Mouse (Mus musculus) embryonic fibroblast, embryonic 13.5 days (primary cell): ENCODE results near the gene Adora2a. TPM values are rescaled to one million over a fixed set of nuclear protein-coding genes. Genes with fewer than 3 reads are reported as not detected.

Experiments used
- H3K27ac ChIP-seq: 2 replicates; pipeline ENCODE4 v1.5.1; 2012; ENCODE audit warnings: low read length, control low read depth, inconsistent platforms; ENCODE audit not compliant: insufficient read depth
- H3K4me1 ChIP-seq: 2 replicates; pipeline ENCODE4 v1.6.1; 2011; ENCODE audit warnings: low read length; ENCODE audit not compliant: control insufficient read depth, insufficient read depth
- H3K4me3 ChIP-seq: 2 replicates; pipeline ENCODE4 v1.5.1; 2011; ENCODE audit warnings: mild to moderate bottlenecking, control low read depth, low read length; ENCODE audit not compliant: insufficient read depth
- CTCF ChIP-seq: IDR thresholded peaks from 2 replicates; pipeline ENCODE4 v1.5.1; 2011; ENCODE audit warnings: mild to moderate bottlenecking, control low read depth, low read length, moderate library complexity, borderline replicate concordance; ENCODE audit not compliant: insufficient read depth
- POLR2A ChIP-seq: IDR thresholded peaks from 2 replicates; pipeline ENCODE4 v1.6.1; 2011; ENCODE audit warnings: low read depth, mild to moderate bottlenecking, control low read depth, low read length, moderate library complexity
- polyA plus RNA-seq: library from polyadenylated mRNA; stranded (reverse); fragments of >200 nt; gene quantifications from 2 replicates; pipeline ENCODE4 v1.2.4, GENCODE M21; 2011; ENCODE audit warnings: low read depth; ENCODE audit not compliant: missing spikeins, insufficient read length

The Adora2a gene
- polyA plus RNA-seq, 1 experiment = 1.0 TPM

- TF ChIP-seq CTCF (no peak), POLR2A (no peak)
These were observed 22.3 kb upstream of the Adora2a start for GRCm38 (mm10) chr10:75294362-75294761.

GRCm38 (mm10) chr10:75294926-75295325 lies 21.8 kb upstream of the Adora2a start:
- Histone ChIP-seq H3K27ac (no peak overlapping the region), H3K4me1 (peaks cover 20% of the 10 kb centered on the region), H3K4me3 (no peak overlapping the region)
- TF ChIP-seq CTCF (no peak), POLR2A (no peak)

More at GRCm38 (mm10) chr10:75294362-75294761, 22.3 kb upstream of the Adora2a start:
- Histone ChIP-seq H3K27ac (no peak overlapping the region), H3K4me1 (peaks cover 16% of the 10 kb centered on the region), H3K4me3 (no peak overlapping the region)

- H3K27ac ChIP-seq = no peak overlapping the region
- no peak overlapping the region for H3K4me3 ChIP-seq
- peaks cover 20% of the 10 kb centered on the region for H3K4me1 ChIP-seq
- no peak for TF ChIP-seq POLR2A
- no peak for TF ChIP-seq CTCF
These were observed 18.1 kb upstream of the Adora2a start for GRCm38 (mm10) chr10:75298608-75299007.

GRCm38 (mm10) chr10:75299785-75300418 lies 16.8 kb upstream of the Adora2a start:
- H3K27ac ChIP-seq = peak overlapping the region; percentile 69
- TF ChIP-seq CTCF (no peak), POLR2A (no peak)
- no peak overlapping the region for H3K4me3 ChIP-seq
- peaks cover 17% of the 10 kb centered on the region for H3K4me1 ChIP-seq

GRCm38 (mm10) chr10:75301195-75301806 lies 15.4 kb upstream of the Adora2a start:
- Histone ChIP-seq H3K27ac (no peak overlapping the region), H3K4me1 (peaks cover 13% of the 10 kb centered on the region), H3K4me3 (no peak overlapping the region)
- TF ChIP-seq POLR2A = no peak
- TF ChIP-seq CTCF = no peak

DNA sequence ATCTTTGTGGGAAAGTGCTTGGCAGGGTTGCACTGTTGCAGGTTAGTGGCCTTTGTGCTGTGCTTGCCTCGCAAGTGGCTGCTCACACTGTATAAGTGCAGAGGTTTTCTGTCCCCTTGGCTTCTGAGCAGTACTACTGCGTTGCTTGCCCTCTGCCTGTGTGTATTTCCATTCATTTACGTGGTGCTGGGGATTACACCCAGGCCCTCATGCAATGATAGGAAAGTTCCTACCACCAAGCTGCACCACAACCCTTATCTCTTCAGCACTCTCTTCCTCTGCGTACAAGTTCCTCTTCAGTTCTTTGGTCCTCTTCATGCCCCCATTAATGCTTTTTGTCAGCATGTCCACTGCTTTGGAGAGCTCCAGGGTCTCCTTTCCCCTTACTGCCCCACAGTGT lies 14.7 kb upstream of the Adora2a start:
- TF ChIP-seq POLR2A = no peak
- TF ChIP-seq CTCF = no peak

GRCm38 (mm10) chr10:75302536-75302935 lies 14.1 kb upstream of the Adora2a start:
- Histone ChIP-seq H3K27ac (no peak overlapping the region), H3K4me3 (no peak overlapping the region), H3K4me1 (peaks cover 13% of the 10 kb centered on the region)
- TF ChIP-seq CTCF (no peak), POLR2A (no peak)

More for the DNA sequence above, 14.7 kb upstream of the Adora2a start:
- Histone ChIP-seq H3K4me1 (peaks cover 13% of the 10 kb centered on the region), H3K4me3 (no peak overlapping the region), H3K27ac (no peak overlapping the region)

- Histone ChIP-seq H3K4me3 (no peak overlapping the region), H3K4me1 (peaks cover 13% of the 10 kb centered on the region), H3K27ac (no peak overlapping the region)
- TF ChIP-seq CTCF (no peak), POLR2A (no peak)
These were observed 13.2 kb upstream of the Adora2a start for GRCm38 (mm10) chr10:75303324-75304048.

DNA sequence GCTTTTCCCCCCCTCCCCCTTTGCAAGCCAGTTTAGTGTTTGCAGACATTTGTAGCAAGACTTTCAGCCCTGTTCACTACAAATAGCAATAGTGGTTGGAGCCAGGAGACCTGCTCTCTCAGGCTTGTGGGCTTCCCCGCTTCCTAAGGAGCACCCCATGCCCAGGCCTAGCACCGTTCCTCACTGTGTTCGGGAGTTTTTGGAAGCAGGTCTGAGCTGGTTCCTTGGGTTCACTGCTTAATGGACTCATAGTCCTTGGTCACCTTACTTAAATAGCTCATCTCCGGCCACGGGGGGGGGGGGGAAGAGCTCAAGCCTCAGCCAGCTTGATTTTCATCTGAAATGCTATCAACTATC lies 12.7 kb upstream of the Adora2a start:
- Histone ChIP-seq H3K4me1 (peaks cover 9% of the 10 kb centered on the region), H3K27ac (no peak overlapping the region), H3K4me3 (no peak overlapping the region)
- TF ChIP-seq POLR2A = no peak
- TF ChIP-seq CTCF = no peak

DNA sequence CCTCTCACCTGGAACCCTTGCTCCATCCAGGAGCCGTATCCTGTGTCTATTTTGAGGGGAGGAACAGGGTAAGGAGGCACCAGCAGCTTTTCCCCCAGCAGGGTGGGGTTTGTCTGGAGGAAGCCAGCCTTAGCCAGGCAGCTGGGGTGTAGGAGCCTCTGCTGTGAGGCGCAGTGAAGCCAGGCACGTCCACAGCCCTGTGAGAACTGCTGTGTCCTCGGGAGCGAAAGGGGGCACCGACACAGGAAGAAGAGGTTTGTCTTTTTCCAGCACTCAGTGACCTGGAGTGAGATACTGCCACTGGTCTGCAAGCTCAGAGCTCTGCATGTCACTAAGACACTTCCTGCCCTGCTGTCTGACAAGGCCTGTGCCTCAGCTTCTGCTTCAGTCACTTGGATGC lies 12.3 kb upstream of the Adora2a start:
- TF ChIP-seq CTCF (no peak), POLR2A (no peak)
- no peak overlapping the region for H3K4me3 ChIP-seq
- H3K4me1 ChIP-seq = peaks cover 5% of the 10 kb centered on the region
- H3K27ac ChIP-seq = no peak overlapping the region
